Mouse (Mus musculus): Measurements from ENCODE around the gene Nupr1l. TPM values are rescaled to one million over a fixed set of nuclear protein-coding genes. Genes with fewer than 3 reads are reported as not detected.

Nupr1l gene
- polyA plus RNA-seq (2015; fragmentation: Nextera tagmentation; extraction: Ambion mirVana): 1.9 and 2.0 TPM in 2 replicates

GRCm38 (mm10) chr5:129908242-129908965 lies at the start of gene Nupr1l:
Nupr1l (plus strand) TSS chr5:129908540.

DNA sequence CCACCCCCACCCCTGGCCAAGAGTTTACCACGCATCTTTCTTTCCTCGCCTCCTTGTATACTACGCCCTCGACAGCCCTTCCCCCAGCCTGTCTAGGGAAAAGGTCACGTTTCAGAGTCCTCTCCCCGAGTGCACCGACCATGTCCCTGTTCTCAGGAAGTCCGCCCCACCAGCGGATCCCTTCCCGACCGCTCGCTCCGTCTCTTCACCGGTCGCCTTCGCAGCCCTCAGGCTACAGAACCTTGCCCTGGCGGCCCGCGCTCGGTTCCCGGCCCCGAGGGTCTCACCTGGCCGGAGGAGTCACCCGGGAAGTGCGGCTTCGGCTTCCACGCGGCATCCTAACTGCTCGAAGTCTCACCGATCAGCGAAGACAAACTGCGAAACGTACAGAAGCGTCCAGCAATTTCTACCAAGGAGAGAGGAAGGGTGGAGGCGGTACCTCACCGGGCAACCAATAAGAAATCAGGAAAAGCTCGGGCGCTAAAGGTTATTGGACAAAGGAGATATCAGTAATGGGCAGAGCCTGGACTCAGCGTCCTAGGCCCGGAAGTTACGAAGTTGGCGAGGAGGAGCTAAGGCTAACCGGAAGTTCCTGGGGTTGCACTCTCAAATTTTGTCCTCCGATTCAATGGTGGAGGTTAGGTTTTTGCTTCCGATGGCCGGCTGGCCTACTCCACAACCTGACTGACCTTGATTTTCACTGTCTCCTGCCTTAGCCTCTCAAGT lies 21.3 kb upstream of the Nupr1l start, which contains the start of gene Chchd2:
Gene Chchd2 (minus strand): TSS at position 560 of the 726 bp plus-strand sequence.

DNA sequence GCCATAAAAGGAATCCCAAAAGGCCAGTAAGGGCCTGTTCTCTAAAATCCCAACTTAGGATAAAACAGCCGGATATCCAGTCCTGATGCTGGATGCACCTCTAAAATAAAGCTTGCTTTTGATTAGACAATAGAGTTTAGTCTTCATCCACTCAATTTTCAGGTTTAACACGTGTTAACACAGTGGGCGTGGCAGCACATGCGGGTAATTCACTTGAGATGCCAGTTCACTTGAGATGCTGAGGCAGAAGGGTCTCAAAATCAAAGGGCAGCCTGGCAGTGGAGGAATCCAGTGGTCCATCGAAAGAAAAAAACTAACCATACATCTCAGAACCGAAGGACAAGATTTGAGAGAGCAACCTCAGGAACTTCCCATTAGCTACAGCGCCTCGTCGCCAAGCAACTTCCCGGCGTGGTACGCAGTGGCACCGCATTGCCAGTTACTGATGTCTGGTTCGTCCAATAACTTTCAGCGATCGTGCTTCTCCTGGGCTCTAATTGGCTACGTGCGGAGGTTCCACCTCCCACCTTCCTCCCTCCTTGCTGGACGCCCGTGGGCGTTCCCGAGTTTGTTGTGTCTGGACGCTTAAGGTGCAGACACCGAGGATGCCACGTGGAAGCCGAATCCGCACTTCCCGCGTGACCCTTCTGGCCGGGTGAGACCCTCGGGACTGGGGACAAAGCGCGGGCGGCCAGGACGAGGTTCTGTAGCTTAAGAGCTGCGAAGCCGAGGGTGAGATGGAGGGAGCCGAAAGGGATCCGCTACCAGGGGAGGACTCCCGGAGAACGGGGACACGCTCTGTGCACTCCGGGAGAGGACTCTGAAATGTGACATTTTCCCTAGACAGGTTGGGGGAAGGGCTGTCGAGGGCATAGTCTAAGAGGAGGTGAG lies 12.9 kb upstream of the Nupr1l start, which contains the start of gene Zbed5:
Gene Zbed5 (plus strand): TSS at position 526 of the 891 bp plus-strand sequence.

DNA sequence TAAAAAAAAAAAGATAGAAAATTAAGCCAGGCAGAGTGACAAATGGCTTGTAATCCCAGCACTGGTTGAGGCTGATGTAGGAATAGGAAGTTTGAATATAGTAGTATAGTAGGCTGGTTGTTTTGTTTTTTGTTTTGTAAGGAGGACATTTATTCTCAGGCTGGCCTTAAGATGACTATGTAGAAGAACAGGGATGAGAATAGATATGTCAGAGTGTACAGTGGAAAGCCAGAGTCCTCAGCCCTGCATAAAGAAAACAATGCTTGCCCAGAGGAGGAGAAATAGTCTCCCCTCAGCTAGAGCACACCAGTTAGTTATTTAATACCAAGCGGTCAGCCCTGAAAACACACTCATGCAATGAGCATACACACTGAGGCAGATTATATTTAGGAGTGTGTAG lies 9.9 kb upstream of the Nupr1l start, which contains the start of gene Phkg1:
Gene Phkg1 (minus strand): TSS at position 101 of the 400 bp plus-strand sequence.

DNA sequence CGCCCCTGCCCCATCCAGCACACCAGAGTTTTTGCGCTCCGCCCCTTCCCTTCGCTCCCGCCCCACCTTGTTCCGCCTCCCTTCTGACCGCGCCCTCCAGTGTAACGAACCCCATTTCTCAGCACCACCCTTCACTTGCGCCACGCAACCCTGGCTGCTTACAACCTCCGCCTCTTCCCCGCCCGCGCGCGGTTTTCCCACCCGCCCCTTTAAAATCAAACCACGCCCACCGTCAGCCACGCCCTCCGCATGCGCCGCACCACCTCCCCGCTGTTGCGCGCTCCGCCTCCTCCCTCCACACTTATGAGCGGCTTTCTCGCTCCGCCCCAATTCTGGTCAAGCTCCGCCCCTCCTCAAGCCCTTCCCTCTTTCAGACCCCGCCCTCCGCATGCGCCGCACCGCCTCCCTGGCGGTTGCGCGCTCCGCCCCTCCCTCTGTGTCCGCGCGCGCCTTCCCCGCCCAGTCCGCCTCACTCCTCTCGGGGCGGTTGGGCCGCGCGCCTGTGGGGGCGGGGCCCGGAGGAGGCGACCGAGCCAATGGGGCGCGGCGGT lies 33.2 kb downstream of the Nupr1l start, which contains the start of gene Vkorc1l1:
Gene Vkorc1l1 (plus strand): TSS at position 476 of the 551 bp plus-strand sequence.

Other genes starting within 250 kb of the Nupr1l start
- gene Zfp11, start 238.4 kb upstream of the Nupr1l start, polyA plus RNA-seq (2015; fragmentation: Nextera tagmentation; extraction: Ambion mirVana): 1.3 and 1.7 TPM in 2 replicates
- gene Sept14, start 200.0 kb upstream of the Nupr1l start, polyA plus RNA-seq (2015; fragmentation: Nextera tagmentation; extraction: Ambion mirVana): not detected in 2 replicates
- 172 and 173 TPM in 2 replicates for gene Mrps17, start 193.0 kb upstream of the Nupr1l start, polyA plus RNA-seq (2015; fragmentation: Nextera tagmentation; extraction: Ambion mirVana)
- gene Nipsnap2, start 183.5 kb upstream of the Nupr1l start, polyA plus RNA-seq (2015; fragmentation: Nextera tagmentation; extraction: Ambion mirVana): 492 and 574 TPM in 2 replicates
- 21.2 and 26.9 TPM in 2 replicates for gene Psph, start 121.1 kb upstream of the Nupr1l start, polyA plus RNA-seq (2015; fragmentation: Nextera tagmentation; extraction: Ambion mirVana)
- gene Sumf2, start 61.6 kb upstream of the Nupr1l start, polyA plus RNA-seq (2015; fragmentation: Nextera tagmentation; extraction: Ambion mirVana): 17.3 and 22.9 TPM in 2 replicates
- gene Chchd2, start 21.1 kb upstream of the Nupr1l start, polyA plus RNA-seq (2015; fragmentation: Nextera tagmentation; extraction: Ambion mirVana): 963 and 976 TPM in 2 replicates
- gene Zbed5, start 12.8 kb upstream of the Nupr1l start, polyA plus RNA-seq (2015; fragmentation: Nextera tagmentation; extraction: Ambion mirVana): 1.5 and 1.8 TPM in 2 replicates
- 26.0 and 30.5 TPM in 2 replicates for gene Phkg1, start 10.0 kb upstream of the Nupr1l start, polyA plus RNA-seq (2015; fragmentation: Nextera tagmentation; extraction: Ambion mirVana)
- 13.4 and 19.1 TPM in 2 replicates for gene Vkorc1l1, start 33.4 kb downstream of the Nupr1l start, polyA plus RNA-seq (2015; fragmentation: Nextera tagmentation; extraction: Ambion mirVana)
- gene Gusb, start 94.5 kb downstream of the Nupr1l start, polyA plus RNA-seq (2015; fragmentation: Nextera tagmentation; extraction: Ambion mirVana): 26.2 and 32.8 TPM in 2 replicates
- gene Asl, start 120.7 kb downstream of the Nupr1l start, polyA plus RNA-seq (2015; fragmentation: Nextera tagmentation; extraction: Ambion mirVana): 17.4 and 21.2 TPM in 2 replicates
- 15.9 and 19.2 TPM in 2 replicates for gene Crcp, start 120.8 kb downstream of the Nupr1l start, polyA plus RNA-seq (2015; fragmentation: Nextera tagmentation; extraction: Ambion mirVana)
- gene Tpst1, start 164.8 kb downstream of the Nupr1l start, polyA plus RNA-seq (2015; fragmentation: Nextera tagmentation; extraction: Ambion mirVana): 51.3 and 59.1 TPM in 2 replicates
- gene Kctd7, start 236.3 kb downstream of the Nupr1l start, polyA plus RNA-seq (2015; fragmentation: Nextera tagmentation; extraction: Ambion mirVana): 3.4 and 4.0 TPM in 2 replicates

Data from skeletal muscle tissue, postnatal 0 days (tissue).